Mouse (Mus musculus) kidney, adult 2 months (tissue): ENCODE data around the gene Klhl42.

Experiments used
- CTCF ChIP-seq: fragments of 200-500 bp; conservative IDR thresholded peaks from 2 replicates; pipeline ENCODE4 v1.5.1; 2011; ENCODE audit warnings: low read depth, mild to moderate bottlenecking, control low read depth, low read length, moderate library complexity, mixed read lengths; ENCODE audit not compliant: insufficient read depth, insufficient read length
- POLR2A ChIP-seq: fragments of 200-500 bp; IDR thresholded peaks from one replicate; pipeline ENCODE4 v1.6.1; 2011; ENCODE audit warnings: low read depth, low read length, control low read depth

GRCm38 (mm10) chr6:147121320-147121719, 30.1 kb downstream of the Klhl42 start:
- TF ChIP-seq POLR2A (no peak), CTCF (no peak)
